Comparison of ENCODE assay signal across 35 mouse cellular contexts in the genomic region with DNA sequence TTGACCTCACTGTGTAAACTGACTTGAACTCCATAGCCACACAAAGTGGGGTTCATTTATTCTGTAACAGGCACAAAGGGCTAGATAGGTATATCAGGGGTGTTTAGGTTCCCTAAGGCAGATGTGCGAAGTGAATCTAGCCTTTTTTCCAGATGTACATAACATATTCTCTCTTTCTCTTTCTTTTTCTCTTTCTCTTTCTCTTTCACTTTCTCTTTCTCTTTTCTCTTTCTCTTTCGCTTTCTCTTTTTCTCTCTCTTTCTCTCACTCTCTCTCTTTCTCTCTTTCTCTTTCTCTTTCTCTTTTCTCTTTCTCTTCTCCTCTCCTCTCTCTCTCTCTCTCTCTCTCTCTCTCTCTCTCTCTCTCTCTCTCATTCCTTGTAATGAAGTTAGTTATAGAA.
"Had no signal": no experiment of that assay in that cellular context is flagged by ENCODE, and none has a peak within 500 bp of the region (broad histone marks: within the 10 kb centered on the region; RNA-seq: fewer than 3 reads in every experiment).

No protein-coding gene starts in this region.

- DNase-seq: heart, postnatal 10 days; heart, postnatal 14 days; heart, postnatal 36 days; heart, postnatal 4 days; kidney, adult 11 months; kidney, adult 18-20 months; kidney, adult 2 months; kidney, adult 8-10 months; kidney, adult 9 months; kidney, postnatal 10 days; kidney, postnatal 14 days; kidney, postnatal 25 days; kidney, postnatal 36 days; kidney, postnatal 4 days; layer of hippocampus, adult 9-11 months; layer of hippocampus, postnatal 36 days had no signal

- H3K4me3 ChIP-seq: heart, embryonic 10.5 days; heart, embryonic 12.5 days; heart, embryonic 13.5 days; heart, embryonic 15.5 days; hindbrain, embryonic 10.5 days; hindbrain, embryonic 12.5 days; hindbrain, embryonic 13.5 days; hindbrain, embryonic 15.5 days; intestine, embryonic 15.5 days; kidney, embryonic 15.5 days; layer of hippocampus, adult 2 months had no signal

- H3K9me3 ChIP-seq: heart, embryonic 10.5 days; heart, embryonic 12.5 days; heart, embryonic 13.5 days; heart, embryonic 15.5 days; hindbrain, embryonic 10.5 days; hindbrain, embryonic 12.5 days; hindbrain, embryonic 13.5 days; hindbrain, embryonic 15.5 days; intestine, embryonic 15.5 days; kidney, embryonic 15.5 days had no signal

- H3K27ac ChIP-seq: heart, embryonic 10.5 days; heart, embryonic 13.5 days; heart, embryonic 15.5 days; hindbrain, embryonic 10.5 days; hindbrain, embryonic 12.5 days; hindbrain, embryonic 13.5 days; hindbrain, embryonic 14.5 days; hindbrain, embryonic 15.5 days; hindbrain, postnatal 0 days; intestine, embryonic 15.5 days; kidney, embryonic 15.5 days; kidney, postnatal 0 days; layer of hippocampus, adult 2 months had no signal

- H3K36me3 ChIP-seq: heart, embryonic 10.5 days; heart, embryonic 12.5 days; heart, embryonic 13.5 days; heart, embryonic 15.5 days; intestine, embryonic 15.5 days; kidney, embryonic 15.5 days had no signal

- H3K4me1 ChIP-seq: heart, embryonic 10.5 days; heart, embryonic 15.5 days; intestine, embryonic 15.5 days had no signal

- H3K9ac ChIP-seq: heart, embryonic 12.5 days; heart, embryonic 13.5 days; heart, embryonic 15.5 days; hindbrain, embryonic 12.5 days; hindbrain, embryonic 13.5 days; hindbrain, embryonic 14.5 days; hindbrain, embryonic 15.5 days; intestine, embryonic 15.5 days; kidney, embryonic 15.5 days had no signal

- H3K4me2 ChIP-seq: heart, embryonic 11.5 days; heart, embryonic 12.5 days; heart, embryonic 13.5 days; heart, embryonic 15.5 days; hindbrain, embryonic 12.5 days; hindbrain, embryonic 13.5 days; hindbrain, embryonic 14.5 days; hindbrain, embryonic 15.5 days; intestine, embryonic 15.5 days; kidney, embryonic 15.5 days had no signal

- H3K27me3 ChIP-seq: hindbrain, embryonic 12.5 days; hindbrain, embryonic 13.5 days; hindbrain, embryonic 15.5 days; intestine, embryonic 15.5 days; kidney, embryonic 15.5 days had no signal

- ATAC-seq: hindbrain, embryonic 16.5 days; hindbrain, postnatal 0 days; inflammation-experienced regulatory T-cells, adult 6 months; intestine, embryonic 15.5 days; intestine, embryonic 16.5 days; intestine, postnatal 0 days had no signal
